Mouse (Mus musculus) heart, postnatal 4 days (tissue): ENCODE data around the gene 9630041A04Rik. TPM values are rescaled to one million over a fixed set of nuclear protein-coding genes. Genes with fewer than 3 reads are reported as not detected.

Source experiments
- DNase-seq: peaks from one replicate; pipeline ENCODE4 v3.0.0; 2021
- total RNA-seq, 2 experiments: library from RNA; stranded (reverse); gene quantifications; 2 replicates each; pipeline ENCODE4 v1.2.3; 2021

Gene 9630041A04Rik
- total RNA-seq, 2 experiments from 2014 or later = not detected

GRCm38 (mm10) chr9:101919324-101919723 lies 57.7 kb downstream of the 9630041A04Rik start:
- DNase-seq = no peak

- peak; percentile 18 for DNase-seq
These were observed 61.2 kb downstream of the 9630041A04Rik start for GRCm38 (mm10) chr9:101922846-101923245.

GRCm38 (mm10) chr9:101924829-101925228 lies 63.2 kb downstream of the 9630041A04Rik start:
- DNase-seq = no peak

- DNase-seq = peak; percentile 34
These were observed 72.4 kb downstream of the 9630041A04Rik start for GRCm38 (mm10) chr9:101933946-101934573.

GRCm38 (mm10) chr9:101934887-101935286 lies 73.2 kb downstream of the 9630041A04Rik start:
- DNase-seq = no peak

GRCm38 (mm10) chr9:101938066-101938465 lies 76.4 kb downstream of the 9630041A04Rik start:
- DNase-seq = no peak

GRCm38 (mm10) chr9:101939006-101939405 lies 77.4 kb downstream of the 9630041A04Rik start:
- peak; percentile 24 for DNase-seq

GRCm38 (mm10) chr9:101940182-101940581 lies 78.5 kb downstream of the 9630041A04Rik start:
- DNase-seq = no peak

- DNase-seq = no peak
These were observed 80.5 kb downstream of the 9630041A04Rik start for GRCm38 (mm10) chr9:101942058-101942669.

- no peak for DNase-seq
These were observed 83.7 kb downstream of the 9630041A04Rik start for GRCm38 (mm10) chr9:101945326-101945725.

GRCm38 (mm10) chr9:101945814-101946213 lies 84.2 kb downstream of the 9630041A04Rik start:
- DNase-seq = no peak

GRCm38 (mm10) chr9:101950101-101950500 lies 88.5 kb downstream of the 9630041A04Rik start:
- DNase-seq = no peak

GRCm38 (mm10) chr9:101954529-101954928 lies 92.9 kb downstream of the 9630041A04Rik start:
- DNase-seq = no peak

- DNase-seq = no peak
These were observed 94.6 kb downstream of the 9630041A04Rik start for GRCm38 (mm10) chr9:101956228-101956627.

GRCm38 (mm10) chr9:101971806-101972205 lies 110.2 kb downstream of the 9630041A04Rik start:
- DNase-seq = peak; percentile 38

GRCm38 (mm10) chr9:101972314-101972713 lies 110.7 kb downstream of the 9630041A04Rik start:
- no peak for DNase-seq

- no peak for DNase-seq
These were observed 115.3 kb downstream of the 9630041A04Rik start for GRCm38 (mm10) chr9:101976884-101977465.

GRCm38 (mm10) chr9:101981161-101981560 lies 119.5 kb downstream of the 9630041A04Rik start:
- no peak for DNase-seq

- DNase-seq = no peak
These were observed 120.7 kb downstream of the 9630041A04Rik start for GRCm38 (mm10) chr9:101982378-101982777.

- DNase-seq = no peak
These were observed 125.3 kb downstream of the 9630041A04Rik start for GRCm38 (mm10) chr9:101986910-101987309.

GRCm38 (mm10) chr9:101990032-101990431 lies 128.4 kb downstream of the 9630041A04Rik start:
- DNase-seq = no peak

- no peak for DNase-seq
These were observed 129.2 kb downstream of the 9630041A04Rik start for GRCm38 (mm10) chr9:101990836-101991235.
